Mouse (Mus musculus): ENCODE data around the gene Angpt4. TPM values are rescaled to one million over a fixed set of nuclear protein-coding genes. Genes with fewer than 3 reads are reported as not detected.

The Angpt4 gene
- polyA plus RNA-seq (2014; fragmentation: Nextera tagmentation; extraction: Ambion mirVana), result 0.64 and 1.1 TPM in 2 replicates

GRCm38 (mm10) chr2:151910919-151911500 is at the start of gene Angpt4:
Angpt4 (plus strand) TSS chr2:151911210.
- no peaks in the 10 kb centered on the region for H3K27me3 ChIP-seq (replicated peaks; ENCODE audit: control insufficient read depth, insufficient read depth, low read length)
- 58% methylated on average over 12 of the region's 13 CpGs for WGBS
- H3K36me3 ChIP-seq (ENCODE audit: control insufficient read depth, insufficient read depth, low read length), result no peaks in the 10 kb centered on the region
- no peak within 1 kb of the TSS for H3K4me3 ChIP-seq (ENCODE audit: low read depth, low read length)
- no peak within 1 kb of the TSS for H3K4me2 ChIP-seq (ENCODE audit: low read depth, low read length)
- H3K9ac ChIP-seq (ENCODE audit: low read depth, low read length), result peak within 1 kb of the TSS; percentile 30; the same call in 1 of the 2 replicates
- no peaks in the 10 kb centered on the region for H3K9me3 ChIP-seq (ENCODE audit: control insufficient read depth, low read length)
- DNase-seq (ENCODE audit: low spot score) (peak; percentile 42), ATAC-seq (ENCODE audit: low read depth) (peak; percentile 64)
- H3K4me1 ChIP-seq (ENCODE audit: control insufficient read depth, insufficient read depth, low read length), result peaks cover 15% of the 10 kb centered on the region
- H3K27ac ChIP-seq (replicated peaks; ENCODE audit: low read depth, low read length), result peak within 1 kb of the TSS; percentile 44

GRCm38 (mm10) chr2:151862257-151862810 is 48.7 kb upstream of the Angpt4 start:
- no peaks in the 10 kb centered on the region for H3K9me3 ChIP-seq (ENCODE audit: control insufficient read depth, low read length)
- H3K36me3 ChIP-seq (ENCODE audit: control insufficient read depth, insufficient read depth, low read length), result no peaks in the 10 kb centered on the region
- no peaks in the 10 kb centered on the region for H3K27me3 ChIP-seq (replicated peaks; ENCODE audit: control insufficient read depth, insufficient read depth, low read length)
- no peak overlapping the region for H3K4me2 ChIP-seq (ENCODE audit: low read depth, low read length)
- no peak overlapping the region for H3K4me3 ChIP-seq (ENCODE audit: low read depth, low read length)
- DNase-seq (ENCODE audit: low spot score) (no peak), ATAC-seq (ENCODE audit: low read depth) (no peak)
- no peaks in the 10 kb centered on the region for H3K4me1 ChIP-seq (ENCODE audit: control insufficient read depth, insufficient read depth, low read length)
- H3K9ac ChIP-seq (ENCODE audit: low read depth, low read length), result no peak overlapping the region
- no peak overlapping the region for H3K27ac ChIP-seq (replicated peaks; ENCODE audit: low read depth, low read length)
- WGBS, result 48% methylated on average over 5 of the region's 5 CpGs

- no peak overlapping the region for H3K27ac ChIP-seq (replicated peaks; ENCODE audit: low read depth, low read length)
- H3K4me3 ChIP-seq (ENCODE audit: low read depth, low read length), result no peak overlapping the region
- no peaks in the 10 kb centered on the region for H3K4me1 ChIP-seq (ENCODE audit: control insufficient read depth, insufficient read depth, low read length)
- 84% methylated on average over 6 of the region's 6 CpGs for WGBS
- no peaks in the 10 kb centered on the region for H3K9me3 ChIP-seq (ENCODE audit: control insufficient read depth, low read length)
- no peaks in the 10 kb centered on the region for H3K36me3 ChIP-seq (ENCODE audit: control insufficient read depth, insufficient read depth, low read length)
- no peak for ATAC-seq (ENCODE audit: low read depth)
- DNase-seq (ENCODE audit: low spot score), result no peak
- no peaks in the 10 kb centered on the region for H3K27me3 ChIP-seq (replicated peaks; ENCODE audit: control insufficient read depth, insufficient read depth, low read length)
- H3K9ac ChIP-seq (ENCODE audit: low read depth, low read length), result no peak overlapping the region
- H3K4me2 ChIP-seq (ENCODE audit: low read depth, low read length), result no peak overlapping the region
Observed at GRCm38 (mm10) chr2:151864941-151865340, 46.1 kb upstream of the Angpt4 start.

DNA sequence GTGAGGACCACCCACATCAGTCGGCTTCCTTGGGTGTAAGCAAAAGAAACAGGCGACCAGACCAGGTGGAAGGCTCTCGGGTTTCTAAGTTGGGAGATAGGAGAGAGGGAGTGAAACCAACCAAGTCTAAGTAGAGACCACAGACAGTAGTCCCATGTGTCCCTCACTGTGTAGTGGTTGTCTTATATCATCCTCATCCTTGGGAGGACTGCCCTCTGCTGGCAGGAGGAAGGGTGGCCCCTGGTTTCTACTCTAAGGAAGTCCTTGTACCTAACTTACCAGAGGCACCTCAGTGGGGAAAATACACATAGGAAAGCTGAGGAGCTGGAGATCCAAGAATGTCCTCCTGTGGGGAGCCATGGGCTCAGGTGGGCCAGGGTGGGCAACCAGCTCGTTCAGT is 44.5 kb upstream of the Angpt4 start:
- WGBS, result 41% methylated on average over 4 of the region's 4 CpGs
- H3K27me3 ChIP-seq (replicated peaks; ENCODE audit: control insufficient read depth, insufficient read depth, low read length), result no peaks in the 10 kb centered on the region
- no peak overlapping the region for H3K9ac ChIP-seq (ENCODE audit: low read depth, low read length)
- H3K36me3 ChIP-seq (ENCODE audit: control insufficient read depth, insufficient read depth, low read length), result no peaks in the 10 kb centered on the region
- no peak overlapping the region for H3K27ac ChIP-seq (replicated peaks; ENCODE audit: low read depth, low read length)
- H3K4me1 ChIP-seq (ENCODE audit: control insufficient read depth, insufficient read depth, low read length), result no peaks in the 10 kb centered on the region
- ATAC-seq (ENCODE audit: low read depth), result peak; percentile 80
- no peak overlapping the region for H3K4me2 ChIP-seq (ENCODE audit: low read depth, low read length)
- no peaks in the 10 kb centered on the region for H3K9me3 ChIP-seq (ENCODE audit: control insufficient read depth, low read length)
- no peak overlapping the region for H3K4me3 ChIP-seq (ENCODE audit: low read depth, low read length)
- peak; percentile 41 for DNase-seq (ENCODE audit: low spot score)

DNA sequence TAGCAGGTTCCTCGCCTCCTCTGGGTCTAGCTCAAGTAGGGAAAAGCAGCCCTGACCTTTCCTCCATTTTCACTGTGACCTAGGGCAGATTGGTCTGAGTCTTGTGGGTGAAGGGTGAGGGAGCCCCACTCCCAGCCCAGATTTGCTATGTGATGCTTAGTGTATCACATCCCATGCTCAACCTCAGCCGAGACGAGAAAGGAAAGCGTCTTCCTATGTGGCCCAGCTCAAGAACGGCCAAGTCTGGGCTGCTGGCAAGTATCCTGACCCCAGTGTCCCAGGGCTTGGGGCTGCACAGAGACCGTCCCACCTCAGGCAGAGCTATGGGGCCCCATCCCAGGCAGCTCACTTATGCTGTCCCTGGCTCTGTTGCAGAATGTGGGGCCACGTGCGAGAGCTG is 42.8 kb upstream of the Angpt4 start:
- no peak overlapping the region for H3K9ac ChIP-seq (ENCODE audit: low read depth, low read length)

GRCm38 (mm10) chr2:151874551-151874950 is 36.5 kb upstream of the Angpt4 start:
- no peaks in the 10 kb centered on the region for H3K36me3 ChIP-seq (ENCODE audit: control insufficient read depth, insufficient read depth, low read length)
- H3K4me1 ChIP-seq (ENCODE audit: control insufficient read depth, insufficient read depth, low read length), result no peaks in the 10 kb centered on the region
- no peak for ATAC-seq (ENCODE audit: low read depth)
- no peak overlapping the region for H3K27ac ChIP-seq (replicated peaks; ENCODE audit: low read depth, low read length)
- no peak overlapping the region for H3K4me3 ChIP-seq (ENCODE audit: low read depth, low read length)
- no peak for DNase-seq (ENCODE audit: low spot score)
- no peaks in the 10 kb centered on the region for H3K9me3 ChIP-seq (ENCODE audit: control insufficient read depth, low read length)
- no peak overlapping the region for H3K4me2 ChIP-seq (ENCODE audit: low read depth, low read length)
- H3K27me3 ChIP-seq (replicated peaks; ENCODE audit: control insufficient read depth, insufficient read depth, low read length), result no peaks in the 10 kb centered on the region
- H3K9ac ChIP-seq (ENCODE audit: low read depth, low read length), result no peak overlapping the region

More for the DNA sequence above, 42.8 kb upstream of the Angpt4 start:
- DNase-seq (ENCODE audit: low spot score), result no peak
- ATAC-seq (ENCODE audit: low read depth), result no peak
- no peaks in the 10 kb centered on the region for H3K27me3 ChIP-seq (replicated peaks; ENCODE audit: control insufficient read depth, insufficient read depth, low read length)
- no peaks in the 10 kb centered on the region for H3K9me3 ChIP-seq (ENCODE audit: control insufficient read depth, low read length)
- H3K27ac ChIP-seq (replicated peaks; ENCODE audit: low read depth, low read length), result no peak overlapping the region
- WGBS, result 78% methylated on average over 8 of the region's 8 CpGs
- no peak overlapping the region for H3K4me2 ChIP-seq (ENCODE audit: low read depth, low read length)
- H3K4me3 ChIP-seq (ENCODE audit: low read depth, low read length), result no peak overlapping the region
- no peaks in the 10 kb centered on the region for H3K4me1 ChIP-seq (ENCODE audit: control insufficient read depth, insufficient read depth, low read length)
- no peaks in the 10 kb centered on the region for H3K36me3 ChIP-seq (ENCODE audit: control insufficient read depth, insufficient read depth, low read length)

GRCm38 (mm10) chr2:151876012-151876485 is 35.0 kb upstream of the Angpt4 start:
- Histone ChIP-seq H3K27ac (replicated peaks; ENCODE audit: low read depth, low read length) (no peak overlapping the region), H3K4me2 (ENCODE audit: low read depth, low read length) (no peak overlapping the region), H3K4me3 (ENCODE audit: low read depth, low read length) (no peak overlapping the region), H3K36me3 (ENCODE audit: control insufficient read depth, insufficient read depth, low read length) (no peaks in the 10 kb centered on the region), H3K27me3 (replicated peaks; ENCODE audit: control insufficient read depth, insufficient read depth, low read length) (no peaks in the 10 kb centered on the region), H3K9ac (ENCODE audit: low read depth, low read length) (no peak overlapping the region), H3K4me1 (ENCODE audit: control insufficient read depth, insufficient read depth, low read length) (no peaks in the 10 kb centered on the region), H3K9me3 (ENCODE audit: control insufficient read depth, low read length) (no peaks in the 10 kb centered on the region)
- peak; percentile 63; the same call in 1 of the 2 replicates for ATAC-seq (ENCODE audit: low read depth)
- peak; percentile 31 for DNase-seq (ENCODE audit: low spot score)
- WGBS, result 13% methylated on average over 8 of the region's 8 CpGs

- Histone ChIP-seq H3K27me3 (replicated peaks; ENCODE audit: control insufficient read depth, insufficient read depth, low read length) (no peaks in the 10 kb centered on the region), H3K4me2 (ENCODE audit: low read depth, low read length) (no peak overlapping the region), H3K4me1 (ENCODE audit: control insufficient read depth, insufficient read depth, low read length) (no peaks in the 10 kb centered on the region), H3K9ac (ENCODE audit: low read depth, low read length) (no peak overlapping the region), H3K27ac (replicated peaks; ENCODE audit: low read depth, low read length) (no peak overlapping the region), H3K4me3 (ENCODE audit: low read depth, low read length) (no peak overlapping the region), H3K36me3 (ENCODE audit: control insufficient read depth, insufficient read depth, low read length) (no peaks in the 10 kb centered on the region), H3K9me3 (ENCODE audit: control insufficient read depth, low read length) (no peaks in the 10 kb centered on the region)
- ATAC-seq (ENCODE audit: low read depth) (peak; percentile 51; the same call in 1 of the 2 replicates), DNase-seq (ENCODE audit: low spot score) (peak; percentile 13)
- WGBS, result 63% methylated on average over 3 of the region's 3 CpGs
Observed at GRCm38 (mm10) chr2:151878645-151879044, 32.4 kb upstream of the Angpt4 start.

DNA sequence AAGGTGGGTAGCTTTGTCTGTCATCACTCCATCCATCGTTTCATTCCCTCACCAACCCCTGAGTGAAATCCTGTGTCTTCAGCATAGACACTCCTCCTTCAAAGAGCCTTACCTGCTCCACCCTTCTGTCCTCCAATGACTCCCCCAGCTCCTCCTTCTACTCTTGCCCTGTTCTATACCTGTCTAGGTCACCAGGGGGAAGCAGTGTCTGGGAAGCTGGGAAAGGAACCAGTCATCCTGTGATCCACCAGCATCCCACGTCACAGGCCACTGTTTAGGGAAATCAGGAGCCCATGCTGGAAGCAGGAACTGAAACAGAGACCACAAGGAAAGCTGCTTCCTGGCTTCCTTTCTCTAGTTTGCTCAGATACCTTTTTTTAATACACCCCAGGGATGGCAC is 31.2 kb upstream of the Angpt4 start:
- DNase-seq (ENCODE audit: low spot score) (no peak), ATAC-seq (ENCODE audit: low read depth) (no peak)
- no peaks in the 10 kb centered on the region for H3K36me3 ChIP-seq (ENCODE audit: control insufficient read depth, insufficient read depth, low read length)
- no peak overlapping the region for H3K27ac ChIP-seq (replicated peaks; ENCODE audit: low read depth, low read length)
- H3K4me2 ChIP-seq (ENCODE audit: low read depth, low read length), result no peak overlapping the region
- H3K4me1 ChIP-seq (ENCODE audit: control insufficient read depth, insufficient read depth, low read length), result no peaks in the 10 kb centered on the region
- 65% methylated on average over 2 of the region's 2 CpGs for WGBS
- no peaks in the 10 kb centered on the region for H3K27me3 ChIP-seq (replicated peaks; ENCODE audit: control insufficient read depth, insufficient read depth, low read length)
- H3K4me3 ChIP-seq (ENCODE audit: low read depth, low read length), result no peak overlapping the region
- no peak overlapping the region for H3K9ac ChIP-seq (ENCODE audit: low read depth, low read length)
- H3K9me3 ChIP-seq (ENCODE audit: control insufficient read depth, low read length), result no peaks in the 10 kb centered on the region

All from embryonic facial prominence, embryonic 14.5 days (tissue).